Mouse (Mus musculus): ENCODE data around the gene Ccser2. TPM values are rescaled to one million over a fixed set of nuclear protein-coding genes. Genes with fewer than 3 reads are reported as not detected.
"Not testable (repeated sequence)": the region's sequence is repeated elsewhere in the genome, so short reads cannot be mapped to it uniquely, and the experiment has no call there.

The Ccser2 gene
- total RNA-seq (2021): 100 to 1,000 TPM in 1 of 2 experiments, 10 to 100 TPM in 1; 97.2 to 106 TPM

DNA sequence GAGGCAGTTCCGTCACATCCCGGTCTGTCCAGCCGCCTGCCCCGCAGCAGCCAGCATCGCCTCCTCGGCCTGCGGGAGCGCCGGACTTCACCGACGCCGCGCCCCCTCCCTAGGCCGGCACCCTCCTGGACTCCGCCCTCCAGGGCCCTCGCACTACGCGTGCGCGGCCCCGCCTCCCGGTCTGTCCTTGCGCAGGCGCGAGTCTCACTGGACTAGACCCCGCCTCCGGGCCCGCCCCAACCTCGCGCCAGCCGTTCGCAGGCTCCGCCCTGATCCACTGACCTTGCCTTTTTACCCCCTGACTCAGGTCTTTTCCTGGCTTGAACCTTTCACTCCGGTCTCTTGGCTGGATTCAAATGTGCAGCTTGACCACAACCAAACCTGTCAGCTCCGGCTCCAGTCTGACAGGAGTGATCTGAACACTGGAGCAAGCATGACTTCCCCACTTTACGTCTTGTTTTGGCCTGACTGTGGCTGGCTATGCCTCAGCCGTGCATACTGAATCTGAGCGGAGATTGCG is at the start of gene Ccser2:
Ccser2 (minus strand) TSS at position 150 of the 520 bp plus-strand sequence.
- intact Hi-C loops (cut with DNase I): no loop called here

DNA sequence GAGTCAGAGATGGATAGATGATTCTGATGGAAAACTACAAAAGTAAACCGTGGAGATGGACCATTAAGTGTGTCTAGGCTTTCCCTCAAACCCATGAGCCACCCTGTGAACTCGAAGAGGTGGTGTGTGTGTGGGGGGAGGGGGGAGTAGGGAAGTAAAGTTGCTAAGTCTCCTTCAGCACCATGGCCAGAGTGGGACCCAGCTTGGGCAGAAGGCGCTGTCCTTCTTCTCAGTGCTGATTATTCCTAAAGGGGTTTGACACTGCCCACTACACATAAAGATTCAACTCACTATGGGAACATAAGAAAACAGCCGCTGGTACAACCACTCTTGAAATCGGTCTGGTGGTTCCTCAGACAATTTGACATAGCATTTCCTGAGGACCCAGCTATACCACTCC is 47.3 kb upstream of the Ccser2 start:
- no peak for DNase-seq (ENCODE audit: extremely low spot score in 1 of 2, low spot score in 2 of 2)
- intact Hi-C loops (cut with DNase I): no loop called here

More for the DNA sequence above, at the start of gene Ccser2:
- peak; percentile 92 to 99 for DNase-seq (ENCODE audit: extremely low spot score in 1 of 2, low spot score in 2 of 2)

GRCm38 (mm10) chr14:37013644-37014043 is 45.1 kb upstream of the Ccser2 start:
- DNase-seq (ENCODE audit: extremely low spot score in 1 of 2, low spot score in 2 of 2): peak in 1 of 2 experiments; percentile 33
- intact Hi-C loops (cut with DNase I): no loop called here

DNA sequence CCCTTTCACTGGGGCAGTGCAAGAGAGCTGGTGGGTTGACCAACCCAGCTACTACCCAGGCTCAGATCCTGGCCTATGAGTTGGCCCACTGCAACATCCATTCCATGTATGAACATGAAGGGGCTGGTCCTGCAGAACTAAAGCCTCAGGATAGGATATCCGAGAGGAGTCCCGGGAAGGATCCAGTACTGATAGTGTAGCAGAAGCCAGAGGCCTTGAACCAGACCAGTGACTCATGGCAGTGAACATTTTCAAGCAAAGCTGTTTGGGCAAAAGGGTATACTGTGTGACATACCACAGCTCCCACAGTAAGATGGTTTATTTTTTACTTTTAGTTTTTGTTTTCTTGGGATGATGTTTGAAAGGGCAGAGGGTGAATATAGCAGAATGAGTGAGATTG is 41.1 kb upstream of the Ccser2 start:
- DNase-seq (ENCODE audit: extremely low spot score in 1 of 2, low spot score in 2 of 2): no peak
- intact Hi-C loops (cut with DNase I): no loop called here

- intact Hi-C loops (cut with DNase I): no loop called here
- no peak for DNase-seq (ENCODE audit: extremely low spot score in 1 of 2, low spot score in 2 of 2)
These were observed 37.9 kb upstream of the Ccser2 start for GRCm38 (mm10) chr14:37006489-37006888.

DNA sequence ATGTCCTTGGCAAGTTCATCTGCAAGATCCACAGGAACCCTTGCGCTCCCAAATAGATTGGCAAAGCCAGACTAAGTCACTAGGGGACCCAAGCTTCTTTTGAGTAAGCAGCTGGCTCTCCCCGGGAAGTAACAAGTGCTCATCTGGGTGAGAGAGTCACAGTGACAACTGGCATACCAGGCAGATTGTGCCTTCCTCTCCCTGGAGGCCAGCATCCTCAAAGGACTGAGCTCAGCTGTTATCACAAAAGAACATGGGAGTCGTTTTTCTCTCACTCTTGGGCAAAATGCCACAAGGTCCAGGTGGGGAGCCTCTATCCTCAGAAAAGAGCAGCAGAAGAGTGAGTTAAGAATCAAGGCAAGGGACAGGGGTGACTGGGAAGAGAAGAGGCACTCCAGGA is 37.3 kb upstream of the Ccser2 start:
- intact Hi-C loops (cut with DNase I): no loop called here
- DNase-seq (ENCODE audit: extremely low spot score in 1 of 2, low spot score in 2 of 2): no peak

DNA sequence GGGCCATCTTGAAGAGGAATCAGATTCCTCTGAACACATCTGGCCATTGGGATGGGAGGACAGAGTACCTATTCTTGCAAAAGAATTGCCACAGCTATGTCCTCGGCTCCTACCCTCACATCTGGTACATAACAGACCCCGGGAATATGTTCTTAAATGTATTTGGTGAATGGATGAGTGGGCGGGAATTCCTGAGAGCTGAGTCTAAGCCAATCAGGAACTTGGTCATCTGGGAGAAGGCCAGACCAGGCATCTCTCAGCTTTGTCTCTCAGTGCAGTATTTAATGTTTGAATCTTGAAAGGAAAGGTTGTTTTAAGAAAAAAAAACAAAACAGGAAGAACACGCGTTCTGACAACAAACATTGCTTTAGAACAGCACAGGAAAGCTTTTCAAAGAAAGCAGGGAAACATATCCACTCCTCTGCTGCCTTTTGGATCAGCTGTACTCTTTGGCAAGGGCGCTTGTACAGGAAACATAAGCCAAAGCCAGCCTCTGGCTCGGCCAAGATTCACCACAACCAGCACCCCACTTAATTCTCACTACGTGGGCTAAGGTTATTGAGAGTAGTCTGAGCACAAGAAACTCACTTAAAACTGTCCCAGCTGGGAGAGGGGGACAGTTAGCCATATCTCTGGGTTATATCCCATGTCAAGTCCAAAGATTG is 35.0 kb upstream of the Ccser2 start:
- no peak for DNase-seq (ENCODE audit: extremely low spot score in 1 of 2, low spot score in 2 of 2)
- intact Hi-C loops (cut with DNase I): no loop called here

DNA sequence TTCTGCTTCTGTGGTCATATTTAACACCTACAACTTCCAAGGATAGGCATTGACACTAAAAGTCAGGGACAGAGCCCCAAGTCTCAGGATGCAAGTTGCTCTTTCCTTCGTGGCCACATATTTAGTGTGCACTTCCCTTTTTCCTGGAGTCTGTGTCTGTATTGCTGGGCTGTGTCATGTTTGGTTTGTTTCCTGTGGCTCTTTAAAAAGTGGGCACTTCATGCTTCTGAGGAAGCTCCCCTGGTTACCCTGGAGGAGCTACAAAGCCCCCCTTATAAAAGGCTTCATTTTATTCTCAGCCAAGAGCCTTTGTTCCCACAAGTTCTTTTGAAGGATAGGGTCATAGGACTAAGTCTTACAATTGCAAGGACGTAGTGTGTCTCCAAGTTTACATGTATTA is 34.3 kb upstream of the Ccser2 start:
- no peak for DNase-seq (ENCODE audit: extremely low spot score in 1 of 2, low spot score in 2 of 2)
- intact Hi-C loops (cut with DNase I): no loop called here

- DNase-seq (ENCODE audit: extremely low spot score in 1 of 2, low spot score in 2 of 2); intact Hi-C loops (cut with DNase I): not testable (repeated sequence)
These were observed 32.2 kb upstream of the Ccser2 start for GRCm38 (mm10) chr14:37000780-37001179.

DNA sequence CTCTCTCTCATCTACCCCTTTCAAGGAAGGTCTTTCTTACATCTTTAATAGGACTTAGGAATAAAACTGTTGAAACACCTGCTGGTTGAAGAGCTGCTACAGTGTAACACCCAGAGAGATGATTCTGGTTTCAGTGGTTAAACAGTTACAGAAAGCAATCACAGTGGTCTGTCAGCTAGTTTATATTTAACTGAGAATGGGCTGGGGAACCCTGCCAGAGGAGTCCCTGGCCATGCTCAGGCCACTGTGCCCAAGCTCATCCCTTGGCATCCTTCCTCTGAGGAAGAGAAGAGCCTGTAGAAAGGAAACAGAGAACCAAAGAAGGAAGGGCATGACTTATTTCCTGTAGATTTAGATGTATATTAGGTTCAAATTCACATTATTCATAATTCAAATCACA is 21.2 kb upstream of the Ccser2 start:
- intact Hi-C loops (cut with DNase I): no loop called here
- no peak for DNase-seq (ENCODE audit: extremely low spot score in 1 of 2, low spot score in 2 of 2)

- intact Hi-C loops (cut with DNase I): no loop called here
These were observed 17.1 kb upstream of the Ccser2 start for GRCm38 (mm10) chr14:36985693-36986092.

DNA sequence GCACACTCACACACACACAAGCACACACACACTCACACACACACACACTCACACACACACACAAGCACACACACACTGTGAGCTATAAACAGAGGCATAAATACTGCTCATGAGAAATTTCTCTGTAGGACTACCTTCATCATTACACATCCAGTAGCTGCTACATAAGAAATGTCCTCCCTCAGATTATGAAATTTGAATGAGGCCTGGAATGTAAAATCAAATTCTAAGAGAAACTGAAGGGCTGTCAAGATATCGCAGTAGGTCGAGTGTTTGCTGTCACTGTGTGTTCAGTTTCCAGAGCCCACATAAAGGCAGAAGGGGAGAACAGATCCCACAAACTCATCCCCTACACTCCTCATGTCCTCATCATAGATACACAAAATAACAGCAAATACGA is 6.4 kb upstream of the Ccser2 start:
- intact Hi-C loops (cut with DNase I): no loop called here
- DNase-seq (ENCODE audit: extremely low spot score in 1 of 2, low spot score in 2 of 2): no peak

More at GRCm38 (mm10) chr14:36985693-36986092, 17.1 kb upstream of the Ccser2 start:
- no peak for DNase-seq (ENCODE audit: extremely low spot score in 1 of 2, low spot score in 2 of 2)

DNA sequence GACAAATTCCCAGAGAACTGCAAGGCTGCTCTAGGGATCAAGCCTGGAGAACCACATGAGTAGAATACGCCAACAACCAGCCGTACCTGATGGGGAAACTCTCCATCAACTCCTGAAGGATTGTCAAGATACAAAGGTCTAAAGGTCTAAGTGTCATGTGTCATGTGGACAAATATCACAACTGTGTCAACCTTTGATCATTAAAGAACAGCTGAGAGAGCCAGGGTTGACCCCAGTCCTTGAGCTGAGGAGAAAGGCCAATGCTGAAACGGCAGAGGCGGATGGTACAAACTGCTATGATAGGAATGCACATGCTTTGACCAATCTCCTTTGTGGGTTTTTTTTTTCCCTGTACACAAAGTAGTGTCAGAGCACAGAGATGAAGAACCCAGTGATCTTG is 2.6 kb upstream of the Ccser2 start:
- no peak for DNase-seq (ENCODE audit: extremely low spot score in 1 of 2, low spot score in 2 of 2)
- intact Hi-C loops (cut with DNase I): no loop called here

DNA sequence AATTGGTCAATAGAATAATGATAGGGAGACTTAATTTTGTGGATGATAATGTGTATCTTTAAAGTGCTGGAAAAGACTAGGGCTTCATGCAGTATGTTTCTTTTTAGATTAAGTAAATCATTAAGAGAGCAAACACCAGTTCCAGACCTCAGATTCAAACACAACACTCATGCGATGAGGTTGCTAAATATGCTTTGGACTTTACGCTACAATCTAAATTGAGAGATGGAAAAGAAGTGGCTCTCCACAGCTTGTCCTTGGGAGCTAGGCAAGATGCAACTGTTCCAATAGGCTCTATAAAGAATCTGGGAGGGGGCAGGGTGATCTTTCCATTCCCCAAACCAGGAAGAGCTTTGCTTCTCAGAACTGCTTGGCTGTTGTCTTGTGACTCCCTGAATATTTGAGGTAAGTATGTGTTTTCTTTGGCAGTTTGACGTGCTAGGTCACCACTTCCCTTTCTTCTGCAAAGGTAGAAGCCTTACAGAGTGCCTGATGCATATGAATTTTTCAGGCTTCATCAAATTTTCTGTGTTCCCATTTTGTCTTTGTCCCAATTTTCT is 1.4 kb upstream of the Ccser2 start:
- intact Hi-C loops (cut with DNase I): no loop called here
- no peak for DNase-seq (ENCODE audit: extremely low spot score in 1 of 2, low spot score in 2 of 2)

DNA sequence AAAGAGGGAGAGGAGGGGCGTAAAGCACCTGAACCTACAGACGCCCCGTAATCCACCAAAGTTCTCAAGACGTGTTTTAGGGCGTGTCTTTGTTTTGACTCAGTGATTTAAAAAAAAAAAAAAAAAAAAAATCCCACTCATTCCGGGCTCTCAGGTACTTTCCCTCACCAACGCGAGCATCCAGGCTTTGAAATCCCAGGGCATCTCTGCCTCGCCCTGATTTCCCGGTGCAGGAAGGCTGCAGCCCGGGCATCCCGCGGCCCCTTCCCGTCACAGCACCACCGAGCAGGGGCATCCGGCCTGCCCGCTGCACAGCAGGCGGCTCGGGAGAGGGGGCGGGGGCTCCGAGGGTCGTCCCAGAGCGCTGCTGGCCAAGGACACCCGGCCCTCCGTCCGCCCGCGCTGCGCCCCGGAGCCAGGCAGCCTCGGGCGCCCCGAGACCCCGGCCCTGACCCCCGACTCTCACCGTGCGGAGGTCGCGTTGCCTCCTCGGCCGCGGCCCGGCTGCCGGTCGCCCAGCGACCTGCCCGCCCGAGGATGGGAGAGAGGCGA is 425 bp downstream of the Ccser2 start:
- peak; percentile 20 to 79 for DNase-seq (ENCODE audit: extremely low spot score in 1 of 2, low spot score in 2 of 2)
- intact Hi-C loops (cut with DNase I): no loop called here

GRCm38 (mm10) chr14:36965421-36965820 is 3.2 kb downstream of the Ccser2 start:
- intact Hi-C loops (cut with DNase I): no loop called here
- DNase-seq (ENCODE audit: extremely low spot score in 1 of 2, low spot score in 2 of 2): no peak

DNA sequence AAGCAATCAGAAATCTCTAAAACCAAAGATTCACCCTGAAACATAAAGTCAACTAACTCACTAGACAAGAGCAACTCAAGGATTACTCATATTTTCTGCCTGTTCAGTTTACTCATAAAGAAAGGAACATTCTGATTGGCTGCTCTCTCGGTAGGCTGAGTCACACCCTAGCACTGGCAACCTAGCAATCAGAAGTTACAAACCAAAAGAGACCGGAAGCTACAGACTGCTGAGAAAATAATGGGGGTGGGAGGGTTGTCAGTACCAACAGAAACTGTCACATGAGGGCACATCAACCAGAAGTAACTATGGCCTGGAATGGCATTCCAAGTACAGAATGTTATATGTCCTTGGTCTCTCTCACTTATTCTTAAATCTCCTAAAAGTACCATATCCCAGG is 6.1 kb downstream of the Ccser2 start:
- intact Hi-C loops (cut with DNase I): no loop called here
- no peak for DNase-seq (ENCODE audit: extremely low spot score in 1 of 2, low spot score in 2 of 2)

- DNase-seq (ENCODE audit: extremely low spot score in 1 of 2, low spot score in 2 of 2): no peak
- intact Hi-C loops (cut with DNase I): no loop called here
These were observed 10.9 kb downstream of the Ccser2 start for GRCm38 (mm10) chr14:36957719-36958118.

DNA sequence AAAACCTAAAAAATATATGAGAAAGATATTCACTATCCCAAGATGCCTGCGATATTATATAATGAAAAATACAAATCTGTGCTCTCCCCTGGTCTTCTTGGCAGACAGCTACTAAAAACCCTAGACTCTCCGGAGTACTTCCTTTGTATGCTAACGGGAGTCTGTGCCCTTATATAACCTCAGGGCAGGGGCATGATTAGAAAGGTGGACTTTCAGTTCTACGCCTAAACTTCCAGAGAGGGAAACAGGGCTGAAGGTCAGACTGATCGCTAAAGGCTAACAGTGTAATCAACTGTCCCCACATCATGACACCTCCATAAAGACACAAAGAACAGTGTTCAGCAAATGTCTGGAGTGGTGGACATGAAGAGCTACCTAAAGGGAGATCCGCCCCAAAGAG is 11.3 kb downstream of the Ccser2 start:
- intact Hi-C loops (cut with DNase I): no loop called here
- DNase-seq (ENCODE audit: extremely low spot score in 1 of 2, low spot score in 2 of 2): no peak

- DNase-seq (ENCODE audit: extremely low spot score in 1 of 2, low spot score in 2 of 2): no peak
- intact Hi-C loops (cut with DNase I): no loop called here
These were observed 11.9 kb downstream of the Ccser2 start for GRCm38 (mm10) chr14:36956717-36957116.
